Mouse (Mus musculus) myocyte (in vitro differentiated cells): ENCODE results near the gene Dscaml1. TPM values are rescaled to one million over a fixed set of nuclear protein-coding genes. Genes with fewer than 3 reads are reported as not detected.

Experiments used
- H3K27me3 ChIP-seq: one replicate; pipeline ENCODE4 v1.6.1; 2011; ENCODE audit not compliant: control insufficient read depth, insufficient read depth, insufficient read length
- H3K36me3 ChIP-seq: one replicate; pipeline ENCODE4 v1.6.1; 2011; ENCODE audit not compliant: control insufficient read depth, insufficient read depth
- H3K4me2 ChIP-seq: one replicate; pipeline ENCODE4 v1.6.1; 2011; ENCODE audit warnings: low read depth, control low read depth
- H3K4me3 ChIP-seq: one replicate; pipeline ENCODE4 v1.5.1; 2011; ENCODE audit warnings: mild to moderate bottlenecking, control low read depth, moderate library complexity
- H3K79me2 ChIP-seq: one replicate; pipeline ENCODE4 v1.6.1; 2011; ENCODE audit not compliant: control insufficient read depth, insufficient read depth
- H3ac ChIP-seq: one replicate; pipeline ENCODE4 v1.6.1; 2011; ENCODE audit not compliant: control insufficient read depth, insufficient read length
- CEBPB ChIP-seq: IDR thresholded peaks from 2 replicates; pipeline ENCODE4 v1.6.1; 2011; ENCODE audit warnings: mild to moderate bottlenecking, moderate library complexity; ENCODE audit not compliant: poor library complexity, insufficient read depth, severe bottlenecking
- E2F4 ChIP-seq: IDR thresholded peaks from one replicate; pipeline ENCODE4 v1.6.1; 2011; ENCODE audit warnings: mild to moderate bottlenecking, control low read depth, moderate library complexity; ENCODE audit not compliant: insufficient read depth
- MAX ChIP-seq: IDR thresholded peaks from one replicate; pipeline ENCODE4 v1.6.1; 2011; ENCODE audit warnings: low read depth, mild to moderate bottlenecking, control low read depth
- MYOD1 ChIP-seq, 3 experiments: IDR thresholded peaks; one replicate each; pipeline ENCODE4 v1.6.1; 2011; ENCODE audit warnings: control low read depth in 2 of 3, low read depth in 2 of 3, mild to moderate bottlenecking in 2 of 3, moderate library complexity in 1 of 3; ENCODE audit not compliant: insufficient read length in 2 of 3, control insufficient read depth in 1 of 3
- MYOG ChIP-seq, 3 experiments: IDR thresholded peaks; one replicate each; pipeline ENCODE4 v1.6.1; 2011; ENCODE audit warnings: control low read depth in 2 of 3, low read depth in 2 of 3, mild to moderate bottlenecking in 2 of 3; ENCODE audit not compliant: insufficient read length in 2 of 3, control insufficient read depth in 1 of 3, insufficient read depth in 1 of 3
- POLR2A ChIP-seq: IDR thresholded peaks from one replicate; pipeline ENCODE4 v1.6.1; 2011; ENCODE audit warnings: low read depth, mild to moderate bottlenecking, control low read depth, moderate library complexity; ENCODE audit not compliant: insufficient read length
- POLR2AphosphoS2 ChIP-seq: IDR thresholded peaks from one replicate; pipeline ENCODE4 v1.6.1; 2011; ENCODE audit warnings: low read depth, control low read depth; ENCODE audit not compliant: insufficient read length
- REST ChIP-seq: IDR thresholded peaks from one replicate; pipeline ENCODE4 v1.6.1; 2011; ENCODE audit warnings: mild to moderate bottlenecking, control low read depth, moderate library complexity; ENCODE audit not compliant: insufficient read depth, insufficient read length
- SRF ChIP-seq: IDR thresholded peaks from one replicate; pipeline ENCODE4 v1.6.1; 2011; ENCODE audit warnings: low read depth; ENCODE audit not compliant: control insufficient read depth, insufficient read length
- TCF12 ChIP-seq: IDR thresholded peaks from one replicate; pipeline ENCODE4 v1.6.1; 2011; ENCODE audit warnings: mild to moderate bottlenecking, control low read depth; ENCODE audit not compliant: poor library complexity, insufficient read depth, severe bottlenecking
- TCF3 ChIP-seq: IDR thresholded peaks from one replicate; pipeline ENCODE4 v1.6.1; 2011; ENCODE audit warnings: low read depth, control low read depth; ENCODE audit not compliant: insufficient read length
- USF1 ChIP-seq: IDR thresholded peaks from one replicate; pipeline ENCODE4 v1.6.1; 2011; ENCODE audit warnings: low read depth, mild to moderate bottlenecking, control low read depth, moderate library complexity
- polyA plus RNA-seq: library from polyadenylated mRNA; unstranded; fragments of >200 nt; fragmentation: generic; extraction: Trizol; gene quantifications from one replicate; pipeline ENCODE4 v1.2.1, GENCODE M21; 2012; ENCODE audit warnings: missing spikeins

Gene Dscaml1
- polyA plus RNA-seq, 1 experiment: not detected

DNA sequence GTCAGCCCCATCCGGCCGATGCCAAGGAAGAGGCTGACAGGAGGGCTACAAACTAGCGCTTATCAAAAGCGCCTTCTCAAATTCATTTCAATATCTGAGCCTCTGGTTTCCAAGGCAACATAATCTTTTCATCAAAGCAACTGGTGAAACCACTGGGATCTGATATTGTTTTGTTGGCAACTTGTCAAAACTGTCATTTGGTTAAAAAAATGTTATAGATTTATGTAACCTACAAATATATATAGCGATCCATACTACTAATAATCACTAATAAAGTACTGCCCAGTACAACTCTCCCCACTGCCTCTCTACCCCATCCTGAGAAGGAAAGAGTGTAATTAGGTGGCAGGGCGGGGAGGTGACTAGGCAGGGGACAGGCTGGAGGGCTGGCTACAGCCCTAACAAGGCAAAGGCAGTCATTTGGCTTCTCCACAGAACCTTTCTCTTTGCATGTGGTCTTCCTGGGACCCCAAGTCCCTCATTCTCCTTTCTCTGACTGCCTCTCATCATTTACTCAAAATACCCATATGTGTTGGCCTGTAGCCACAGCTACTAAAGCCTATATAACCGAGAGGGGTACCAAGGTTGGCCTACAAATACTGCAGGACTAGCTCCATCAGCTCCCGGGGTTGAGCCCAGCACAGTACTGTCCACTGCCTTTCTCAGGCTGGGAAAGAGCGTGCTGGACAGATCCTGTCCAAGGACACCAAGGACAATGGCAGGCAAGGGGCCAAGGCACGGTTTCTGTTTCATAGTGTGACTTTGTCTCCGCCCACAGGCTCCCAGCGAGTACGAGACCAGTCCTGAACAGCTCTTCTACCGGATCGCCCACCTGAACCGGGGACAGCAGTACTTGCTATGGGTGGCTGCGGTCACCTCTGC lies 313.5 kb downstream of the Dscaml1 start:
- H3K27me3 ChIP-seq: peaks cover 45% of the 10 kb centered on the region
- TF ChIP-seq REST (peak; percentile 77), POLR2A (no peak)
- H3ac ChIP-seq: no peak overlapping the region
- H3K4me3 ChIP-seq: no peak overlapping the region
- H3K4me2 ChIP-seq: no peak overlapping the region
- H3K36me3 ChIP-seq: no peaks in the 10 kb centered on the region
- H3K79me2 ChIP-seq: no peaks in the 10 kb centered on the region

DNA sequence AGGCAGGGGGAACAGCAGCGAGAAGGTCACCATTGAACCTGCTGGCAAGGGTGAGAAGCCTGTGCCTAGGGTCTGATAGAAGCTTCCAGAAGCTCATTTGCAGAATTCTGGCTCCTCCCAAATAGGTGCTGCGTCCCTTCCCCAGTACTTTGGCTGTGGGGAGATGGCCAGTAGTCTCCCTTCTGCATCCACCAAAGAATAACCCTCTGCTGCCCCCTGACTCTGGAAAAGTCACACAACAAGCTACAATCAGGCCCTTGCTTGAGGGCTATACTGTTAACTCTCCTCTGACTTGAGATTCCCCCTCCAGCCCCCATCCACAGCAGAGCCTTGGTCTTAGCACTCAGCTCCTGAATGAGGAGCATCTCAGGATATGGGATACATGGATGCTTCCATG lies 314.2 kb downstream of the Dscaml1 start:
- TF ChIP-seq POLR2A: no peak
- no peak for TF ChIP-seq TCF12
- H3K27me3 ChIP-seq: peaks cover 49% of the 10 kb centered on the region
- no peaks in the 10 kb centered on the region for H3K36me3 ChIP-seq
- H3K4me2 ChIP-seq: no peak overlapping the region
- H3K79me2 ChIP-seq: no peaks in the 10 kb centered on the region
- H3ac ChIP-seq: no peak overlapping the region
- no peak overlapping the region for H3K4me3 ChIP-seq

DNA sequence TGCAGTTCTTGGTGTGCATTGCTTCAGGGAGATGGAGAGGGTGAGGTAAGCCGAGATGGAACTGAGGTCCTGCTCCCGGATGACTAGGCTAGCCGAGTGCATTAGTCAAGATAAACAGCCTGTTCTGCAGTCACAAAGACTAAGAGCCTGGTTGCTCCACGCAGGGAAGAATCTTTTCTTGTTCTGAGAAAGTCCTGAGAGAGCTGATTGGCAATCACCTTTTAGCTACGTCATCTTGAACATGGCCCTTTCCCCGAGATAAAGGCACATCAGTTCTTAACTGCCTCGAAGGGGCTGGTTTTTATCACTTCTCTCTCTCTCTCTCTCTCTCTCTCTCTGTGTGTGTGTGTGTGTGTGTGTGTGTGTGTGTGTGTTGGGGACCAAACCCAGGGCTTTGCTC lies 319.0 kb downstream of the Dscaml1 start:
- Histone ChIP-seq H3K27me3 (peaks cover 51% of the 10 kb centered on the region), H3K79me2 (no peaks in the 10 kb centered on the region), H3K4me3 (no peak overlapping the region), H3K36me3 (no peaks in the 10 kb centered on the region), H3ac (no peak overlapping the region), H3K4me2 (no peak overlapping the region)
- no peak for TF ChIP-seq E2F4
- no peak for TF ChIP-seq POLR2AphosphoS2
- TF ChIP-seq POLR2A: no peak
- TF ChIP-seq MYOD1 (IDR thresholded peaks at IDR 0.05; ENCODE audit: control insufficient read depth in 1 of 3, insufficient read length in 2 of 3, low read depth in 2 of 3): no peak
- TF ChIP-seq MYOG (IDR thresholded peaks at IDR 0.05; ENCODE audit: control insufficient read depth in 1 of 3, insufficient read depth in 1 of 3, insufficient read length in 2 of 3, low read depth in 2 of 3): no peak
- TF ChIP-seq USF1: no peak
- TF ChIP-seq REST: no peak

DNA sequence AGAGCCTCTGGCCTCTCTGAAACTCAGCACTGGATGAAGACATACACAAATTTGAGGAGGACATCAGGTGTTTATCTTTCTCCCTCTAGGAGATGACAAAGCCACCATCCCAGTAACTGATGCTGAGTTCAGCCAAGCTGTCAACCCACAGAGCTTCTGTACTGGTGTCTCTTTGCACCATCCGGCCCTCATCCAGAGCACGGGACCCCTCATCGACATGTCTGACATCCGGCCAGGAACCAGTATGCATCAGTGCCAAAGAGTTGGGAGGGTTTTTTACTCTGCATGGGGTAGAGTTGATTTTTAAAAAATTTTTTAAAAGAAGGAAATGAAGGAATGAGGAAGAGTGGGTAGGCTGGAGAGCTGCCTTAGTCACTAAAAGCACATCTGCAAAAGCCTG lies 323.5 kb downstream of the Dscaml1 start:
- no peak overlapping the region for H3ac ChIP-seq
- no peak overlapping the region for H3K4me3 ChIP-seq
- TF ChIP-seq USF1: no peak
- H3K27me3 ChIP-seq: peaks cover 47% of the 10 kb centered on the region
- no peak overlapping the region for H3K4me2 ChIP-seq
- H3K36me3 ChIP-seq: no peaks in the 10 kb centered on the region
- no peaks in the 10 kb centered on the region for H3K79me2 ChIP-seq

DNA sequence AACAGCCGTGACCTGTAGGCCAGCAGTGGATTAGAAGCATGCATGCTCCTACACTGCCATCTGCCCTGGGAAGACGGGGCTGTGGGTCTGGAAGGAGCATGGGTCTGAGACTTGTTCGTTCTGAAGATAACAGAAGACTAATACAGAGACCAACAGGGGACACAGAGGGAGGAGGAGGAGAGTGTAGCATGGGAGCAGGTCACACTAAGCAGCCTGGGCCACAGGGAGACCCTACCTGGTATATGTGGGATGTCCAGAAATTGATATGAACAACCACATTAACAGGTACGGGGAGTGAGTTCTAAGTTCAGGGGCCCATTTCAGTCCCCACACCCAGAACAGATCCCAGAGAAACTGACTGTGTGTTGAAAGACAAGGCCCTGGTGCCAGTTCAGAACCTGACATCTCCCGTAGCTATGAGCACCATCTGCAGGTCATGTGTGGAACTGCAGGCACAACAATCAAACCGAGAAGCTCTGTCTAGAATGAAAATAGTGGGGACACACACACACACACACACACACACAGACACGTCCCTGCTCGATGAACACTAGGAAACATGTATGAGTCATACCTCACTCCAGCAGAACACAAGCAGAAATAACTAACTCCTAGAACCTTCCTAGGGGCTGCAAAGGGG lies 328.1 kb downstream of the Dscaml1 start:
- Histone ChIP-seq H3ac (no peak overlapping the region), H3K4me3 (no peak overlapping the region), H3K4me2 (no peak overlapping the region), H3K36me3 (no peaks in the 10 kb centered on the region), H3K27me3 (peaks cover 27% of the 10 kb centered on the region), H3K79me2 (no peaks in the 10 kb centered on the region)
- no peak for TF ChIP-seq E2F4
- TF ChIP-seq REST: no peak
- TF ChIP-seq MYOD1 (IDR thresholded peaks at IDR 0.05; ENCODE audit: control insufficient read depth in 1 of 3, insufficient read length in 2 of 3, low read depth in 2 of 3): no peak
- no peak for TF ChIP-seq SRF
- TF ChIP-seq TCF12: no peak
- TF ChIP-seq POLR2A: no peak
- no peak for TF ChIP-seq MYOG (IDR thresholded peaks at IDR 0.05; ENCODE audit: control insufficient read depth in 1 of 3, insufficient read depth in 1 of 3, insufficient read length in 2 of 3, low read depth in 2 of 3)
- no peak for TF ChIP-seq TCF3
- TF ChIP-seq MAX: no peak
- no peak for TF ChIP-seq POLR2AphosphoS2
- TF ChIP-seq USF1: no peak
- no peak for TF ChIP-seq CEBPB

DNA sequence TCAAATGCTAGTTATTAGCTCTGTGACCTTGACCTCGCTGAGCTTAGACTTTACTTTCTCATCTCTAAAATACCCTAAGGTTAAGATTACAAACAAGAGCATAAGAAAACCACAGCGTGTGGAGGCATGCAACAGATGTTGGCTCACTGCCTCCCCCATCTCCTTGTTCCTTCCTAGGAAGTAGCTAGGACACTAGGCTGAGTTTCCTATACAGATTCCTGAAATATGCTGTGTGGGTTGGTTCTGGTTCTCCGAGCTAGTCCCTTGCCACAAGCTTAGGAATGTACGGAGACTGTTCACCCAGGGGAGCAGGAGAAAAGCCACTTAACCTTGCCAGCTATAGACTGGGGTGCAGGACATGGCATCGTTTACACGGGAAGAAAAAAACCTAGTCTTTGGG lies 339.8 kb downstream of the Dscaml1 start:
- H3K36me3 ChIP-seq: no peaks in the 10 kb centered on the region
- no peak overlapping the region for H3K4me2 ChIP-seq
- no peaks in the 10 kb centered on the region for H3K79me2 ChIP-seq
- no peaks in the 10 kb centered on the region for H3K27me3 ChIP-seq
- TF ChIP-seq POLR2AphosphoS2: no peak
- peak in 1 of 3 experiments; percentile 11 for TF ChIP-seq MYOD1 (IDR thresholded peaks at IDR 0.05; ENCODE audit: control insufficient read depth in 1 of 3, insufficient read length in 2 of 3, low read depth in 2 of 3)
- no peak for TF ChIP-seq CEBPB
- no peak for TF ChIP-seq USF1
- H3ac ChIP-seq: no peak overlapping the region
- H3K4me3 ChIP-seq: no peak overlapping the region
